Mouse (Mus musculus): ENCODE measurements around the gene Gm47996. TPM values are rescaled to one million over a fixed set of nuclear protein-coding genes. Genes with fewer than 3 reads are reported as not detected.
"Not testable (repeated sequence)": the region's sequence is repeated elsewhere in the genome, so short reads cannot be mapped to it uniquely, and the experiment has no call there.

The Gm47996 gene
- polyA plus RNA-seq, 1 experiment from 2014 or later, result 0.33 TPM

DNA sequence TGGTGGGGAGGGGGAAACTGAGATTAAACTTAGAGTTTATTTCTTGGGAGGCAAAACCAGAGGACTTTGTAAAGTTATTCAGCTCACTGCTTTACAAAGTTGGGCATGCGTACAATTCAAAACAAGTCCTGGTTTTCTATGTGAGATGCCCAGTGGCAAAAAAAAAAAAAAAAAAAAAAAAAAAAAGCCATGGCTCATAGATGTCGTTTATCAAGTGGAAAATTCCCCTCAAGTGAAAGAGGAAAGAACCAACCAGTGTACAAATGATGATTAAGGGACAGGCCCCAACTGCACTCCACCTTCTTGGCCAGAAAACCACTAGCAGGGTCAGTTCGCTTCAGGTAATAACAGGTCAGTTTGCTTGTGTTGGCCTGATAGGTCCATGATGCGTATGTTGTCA lies 21.5 kb upstream of the Gm47996 start:
- no peak overlapping the region for H3K27ac ChIP-seq
- H3K4me3 ChIP-seq, result no peak overlapping the region
- H3K36me3 ChIP-seq, result no peaks in the 10 kb centered on the region
- no peaks in the 10 kb centered on the region for H3K9me3 ChIP-seq
- no peaks in the 10 kb centered on the region for H3K4me1 ChIP-seq (replicated peaks)
- WGBS, result 92% methylated on average over 4 of the region's 4 CpGs
- DNase-seq (ENCODE audit: low spot score), result no peak
- H3K27me3 ChIP-seq (ENCODE audit: insufficient read depth, poor library complexity, severe bottlenecking), result no peaks in the 10 kb centered on the region

DNA sequence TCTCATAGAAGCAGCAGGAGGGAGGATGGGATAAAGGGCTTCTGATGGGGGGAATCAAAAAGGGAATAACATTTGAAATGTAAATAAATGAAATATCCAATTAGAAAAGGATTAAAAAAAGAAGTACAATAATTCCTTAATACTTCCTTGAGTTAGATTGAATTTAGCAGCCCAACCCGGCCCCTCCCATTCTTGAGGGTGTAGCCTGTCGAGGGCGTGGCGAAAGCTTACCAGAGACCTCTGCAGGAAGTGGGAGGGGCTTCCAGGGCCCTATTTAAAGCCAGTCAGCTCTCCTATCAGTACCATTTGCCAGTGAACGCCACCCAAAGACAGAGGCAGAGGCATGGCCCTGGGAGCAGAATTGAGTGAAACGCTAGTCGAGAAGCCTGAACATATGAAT lies 17.9 kb upstream of the Gm47996 start, which contains the start of gene Gm8947:
Gm8947 (plus strand) TSS at position 302 of the 400 bp plus-strand sequence.
- not testable (repeated sequence) for H3K4me3 ChIP-seq; H3K27ac ChIP-seq; DNase-seq (ENCODE audit: low spot score); H3K36me3 ChIP-seq; H3K9me3 ChIP-seq; H3K4me1 ChIP-seq (replicated peaks); H3K27me3 ChIP-seq (ENCODE audit: insufficient read depth, poor library complexity, severe bottlenecking)
- 92% methylated on average over 2 of the region's 7 CpGs for WGBS

GRCm38 (mm10) chr1:151192739-151193138 lies 17.2 kb upstream of the Gm47996 start:
- not testable (repeated sequence) for H3K27me3 ChIP-seq (ENCODE audit: insufficient read depth, poor library complexity, severe bottlenecking); H3K4me1 ChIP-seq (replicated peaks); H3K9me3 ChIP-seq; DNase-seq (ENCODE audit: low spot score); H3K4me3 ChIP-seq; H3K27ac ChIP-seq; H3K36me3 ChIP-seq
- WGBS, result 93% methylated on average over 15 of the region's 15 CpGs

DNA sequence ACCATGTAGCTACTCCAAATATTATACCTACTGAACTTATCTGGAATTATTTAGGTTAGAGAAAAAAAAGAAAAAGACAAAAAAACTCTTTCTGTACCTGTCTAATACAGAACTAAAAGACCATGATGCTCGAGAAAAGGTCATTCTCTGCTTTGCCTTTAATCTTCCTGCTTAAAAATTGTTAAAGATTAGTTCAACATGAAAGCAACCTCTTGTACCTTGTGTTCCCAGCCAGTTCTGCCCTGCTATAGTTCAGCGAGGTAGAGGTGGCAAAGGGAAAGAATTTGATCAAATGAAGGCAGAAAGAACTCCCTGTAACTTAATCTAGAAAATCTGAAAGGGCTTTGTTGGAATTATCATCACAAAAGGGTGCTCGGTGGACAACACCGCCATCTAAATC lies 13.9 kb upstream of the Gm47996 start:
- H3K4me1 ChIP-seq (replicated peaks); H3K27ac ChIP-seq; H3K4me3 ChIP-seq; H3K9me3 ChIP-seq; H3K36me3 ChIP-seq; H3K27me3 ChIP-seq (ENCODE audit: insufficient read depth, poor library complexity, severe bottlenecking); DNase-seq (ENCODE audit: low spot score): not testable (repeated sequence)
- WGBS, result 68% methylated on average over 4 of the region's 4 CpGs

GRCm38 (mm10) chr1:151196690-151197089 lies 13.2 kb upstream of the Gm47996 start:
- DNase-seq (ENCODE audit: low spot score); H3K27me3 ChIP-seq (ENCODE audit: insufficient read depth, poor library complexity, severe bottlenecking); H3K4me1 ChIP-seq (replicated peaks); H3K36me3 ChIP-seq; H3K27ac ChIP-seq; H3K9me3 ChIP-seq; H3K4me3 ChIP-seq: not testable (repeated sequence)
- 86% methylated on average over 3 of the region's 3 CpGs for WGBS

GRCm38 (mm10) chr1:151198120-151198519 lies 11.8 kb upstream of the Gm47996 start, which contains the start of gene Gm47995:
Gm47995 (plus strand) TSS chr1:151198448.
- DNase-seq (ENCODE audit: low spot score); H3K9me3 ChIP-seq; H3K4me1 ChIP-seq (replicated peaks); H3K27ac ChIP-seq; H3K36me3 ChIP-seq; H3K4me3 ChIP-seq; H3K27me3 ChIP-seq (ENCODE audit: insufficient read depth, poor library complexity, severe bottlenecking): not testable (repeated sequence)
- 90% methylated on average over 2 of the region's 4 CpGs for WGBS

- DNase-seq (ENCODE audit: low spot score); H3K27me3 ChIP-seq (ENCODE audit: insufficient read depth, poor library complexity, severe bottlenecking); H3K27ac ChIP-seq; H3K9me3 ChIP-seq; H3K36me3 ChIP-seq; H3K4me3 ChIP-seq; H3K4me1 ChIP-seq (replicated peaks): not testable (repeated sequence)
These were observed 9.3 kb upstream of the Gm47996 start for GRCm38 (mm10) chr1:151200620-151201019.

GRCm38 (mm10) chr1:151202771-151203170 lies 7.2 kb upstream of the Gm47996 start:
- H3K9me3 ChIP-seq; H3K36me3 ChIP-seq; H3K27me3 ChIP-seq (ENCODE audit: insufficient read depth, poor library complexity, severe bottlenecking); H3K4me1 ChIP-seq (replicated peaks); DNase-seq (ENCODE audit: low spot score); H3K27ac ChIP-seq; H3K4me3 ChIP-seq: not testable (repeated sequence)
- 82% methylated on average over 4 of the region's 5 CpGs for WGBS

GRCm38 (mm10) chr1:151203818-151204217 lies 6.1 kb upstream of the Gm47996 start, which contains the start of gene 3110040M04Rik:
3110040M04Rik (plus strand) TSS chr1:151204121.
- WGBS, result no CpG with 5 or more reads among the region's 6 CpGs
- not testable (repeated sequence) for DNase-seq (ENCODE audit: low spot score); H3K27ac ChIP-seq; H3K27me3 ChIP-seq (ENCODE audit: insufficient read depth, poor library complexity, severe bottlenecking); H3K9me3 ChIP-seq; H3K4me1 ChIP-seq (replicated peaks); H3K4me3 ChIP-seq; H3K36me3 ChIP-seq

DNA sequence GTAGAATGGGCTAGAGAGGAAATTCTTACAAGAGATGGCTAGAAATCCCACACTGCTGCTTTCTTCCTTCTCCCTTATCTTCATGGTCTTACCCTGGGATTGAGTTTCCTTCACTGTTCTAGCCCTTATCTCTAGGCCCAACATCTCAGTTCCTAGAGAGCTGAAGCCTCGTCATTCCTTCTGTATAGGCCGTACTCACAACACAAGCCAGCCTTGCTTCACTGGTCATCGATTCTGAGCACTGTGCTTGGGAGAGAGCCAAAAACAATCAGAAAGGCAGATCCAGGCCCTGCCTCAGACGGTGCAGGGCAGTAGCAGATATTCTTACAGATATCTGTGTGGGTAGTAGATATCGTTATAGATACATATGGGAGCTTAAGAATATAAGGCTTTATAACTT lies 1.4 kb upstream of the Gm47996 start:
- H3K27ac ChIP-seq; DNase-seq (ENCODE audit: low spot score); H3K4me3 ChIP-seq; H3K9me3 ChIP-seq; H3K36me3 ChIP-seq; H3K27me3 ChIP-seq (ENCODE audit: insufficient read depth, poor library complexity, severe bottlenecking); H3K4me1 ChIP-seq (replicated peaks): not testable (repeated sequence)
- WGBS, result 78% methylated on average over 4 of the region's 5 CpGs

DNA sequence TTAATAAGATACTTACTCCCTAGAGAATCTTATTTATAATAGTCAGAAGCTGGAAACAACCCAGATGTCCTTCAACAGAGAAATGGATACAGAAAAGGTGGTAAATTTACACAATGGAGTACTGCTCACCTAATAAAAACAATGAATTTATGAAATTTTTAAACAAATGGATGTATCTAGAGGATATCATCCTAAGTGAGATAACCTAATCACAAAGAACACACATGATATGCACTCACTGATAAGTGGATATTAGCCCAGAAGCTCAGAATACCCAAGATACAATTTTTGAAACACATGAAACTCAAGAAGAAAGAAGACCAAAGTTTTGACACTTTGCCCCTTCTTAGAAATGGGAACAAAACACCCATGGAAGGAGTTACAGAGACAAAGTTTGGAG lies 987 bp upstream of the Gm47996 start:
- not testable (repeated sequence) for H3K4me3 ChIP-seq; H3K4me1 ChIP-seq (replicated peaks); H3K36me3 ChIP-seq; H3K27ac ChIP-seq; H3K9me3 ChIP-seq; H3K27me3 ChIP-seq (ENCODE audit: insufficient read depth, poor library complexity, severe bottlenecking); DNase-seq (ENCODE audit: low spot score)

DNA sequence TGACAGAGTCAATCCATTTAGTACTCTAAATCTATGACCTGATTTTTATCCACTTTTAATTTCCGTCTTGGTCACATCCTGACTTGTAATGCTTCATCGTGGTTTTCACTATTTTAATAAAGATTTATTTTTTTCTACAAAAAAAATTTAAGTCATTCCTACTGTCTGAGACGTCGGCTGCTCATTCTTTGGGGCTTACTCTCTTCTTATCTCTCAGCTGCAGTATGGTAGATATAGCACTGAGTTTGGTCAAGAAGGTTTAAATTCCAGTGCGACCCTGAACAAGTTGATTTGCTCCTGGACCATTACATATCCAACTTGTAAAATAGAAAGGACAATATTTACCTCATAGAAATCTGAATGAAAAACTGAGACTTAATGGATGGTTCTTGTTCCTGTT lies 1.7 kb downstream of the Gm47996 start:
- H3K27me3 ChIP-seq (ENCODE audit: insufficient read depth, poor library complexity, severe bottlenecking); H3K4me3 ChIP-seq; H3K4me1 ChIP-seq (replicated peaks); DNase-seq (ENCODE audit: low spot score); H3K9me3 ChIP-seq; H3K27ac ChIP-seq; H3K36me3 ChIP-seq: not testable (repeated sequence)
- WGBS, result 96% methylated on average over 5 of the region's 5 CpGs

DNA sequence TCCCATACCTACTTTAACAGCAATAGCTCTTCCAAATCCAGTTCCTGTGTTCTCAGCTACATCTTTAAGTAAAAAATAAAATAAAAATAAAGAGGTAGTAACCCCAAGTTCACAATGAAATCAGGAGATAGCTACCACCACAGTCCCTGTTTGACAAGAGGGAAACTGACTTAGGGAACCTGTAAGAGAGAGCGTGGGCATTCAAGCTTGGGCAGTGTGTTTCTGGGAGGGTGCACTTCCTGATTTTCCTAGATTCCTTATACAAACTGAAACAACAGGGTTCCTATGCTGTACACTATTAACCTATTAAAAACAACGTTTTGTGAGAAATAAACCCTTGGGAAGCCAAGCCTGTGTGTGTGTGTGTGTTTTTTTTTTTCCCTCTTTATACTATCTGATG lies 4.9 kb downstream of the Gm47996 start:
- Histone ChIP-seq H3K27me3 (ENCODE audit: insufficient read depth, poor library complexity, severe bottlenecking) (no peaks in the 10 kb centered on the region), H3K9me3 (no peaks in the 10 kb centered on the region), H3K4me3 (no peak overlapping the region), H3K27ac (no peak overlapping the region), H3K4me1 (replicated peaks) (no peaks in the 10 kb centered on the region), H3K36me3 (no peaks in the 10 kb centered on the region)
- WGBS, result 75% methylated on average over 2 of the region's 2 CpGs
- DNase-seq (ENCODE audit: low spot score), result no peak

- no peak overlapping the region for H3K4me3 ChIP-seq
These were observed 6.1 kb downstream of the Gm47996 start for GRCm38 (mm10) chr1:151215985-151216384.

More at GRCm38 (mm10) chr1:151215985-151216384, 6.1 kb downstream of the Gm47996 start:
- H3K4me1 ChIP-seq (replicated peaks), result no peaks in the 10 kb centered on the region
- no peak overlapping the region for H3K27ac ChIP-seq
- no peaks in the 10 kb centered on the region for H3K9me3 ChIP-seq
- 87% methylated on average over 1 of the region's 1 CpGs for WGBS
- no peaks in the 10 kb centered on the region for H3K36me3 ChIP-seq
- no peak for DNase-seq (ENCODE audit: low spot score)
- H3K27me3 ChIP-seq (ENCODE audit: insufficient read depth, poor library complexity, severe bottlenecking), result no peaks in the 10 kb centered on the region

Data from hindbrain, embryonic 10.5 days (tissue).